Mouse (Mus musculus): ENCODE data around the gene Psrc1. TPM values are rescaled to one million over a fixed set of nuclear protein-coding genes. Genes with fewer than 3 reads are reported as not detected.

Gene Psrc1
- polyA plus RNA-seq, 1 experiment from 2014 or later: 41.0 TPM

- H3K9ac ChIP-seq: no peak overlapping the region
- WGBS: 37% methylated on average over 15 of the region's 15 CpGs
- H3K36me3 ChIP-seq: peaks cover 64% of the 10 kb centered on the region
- H3K4me1 ChIP-seq: peaks cover 34% of the 10 kb centered on the region
- no peak overlapping the region for H3K27ac ChIP-seq
- H3K9me3 ChIP-seq (replicated peaks): no peaks in the 10 kb centered on the region
- H3K27me3 ChIP-seq: no peaks in the 10 kb centered on the region
- no peak overlapping the region for H3K4me2 ChIP-seq (replicated peaks)
- H3K4me3 ChIP-seq: no peak overlapping the region
- no peak for ATAC-seq (ENCODE audit: low FRiP score)
Observed at GRCm38 (mm10) chr3:108392793-108393192, 9.2 kb downstream of the Psrc1 start.

GRCm38 (mm10) chr3:108398281-108398680 lies 14.6 kb downstream of the Psrc1 start:
- peaks cover 98% of the 10 kb centered on the region for H3K36me3 ChIP-seq

GRCm38 (mm10) chr3:108400442-108400841 lies 16.8 kb downstream of the Psrc1 start:
- peaks cover 96% of the 10 kb centered on the region for H3K36me3 ChIP-seq
- WGBS: 81% methylated on average over 5 of the region's 5 CpGs
- no peaks in the 10 kb centered on the region for H3K27me3 ChIP-seq
- no peak overlapping the region for H3K27ac ChIP-seq
- H3K4me2 ChIP-seq (replicated peaks): no peak overlapping the region
- H3K9me3 ChIP-seq (replicated peaks): no peaks in the 10 kb centered on the region
- H3K4me3 ChIP-seq: no peak overlapping the region
- no peak for ATAC-seq (ENCODE audit: low FRiP score)
- H3K9ac ChIP-seq: no peak overlapping the region
- peaks cover 31% of the 10 kb centered on the region for H3K4me1 ChIP-seq

More at GRCm38 (mm10) chr3:108398281-108398680, 14.6 kb downstream of the Psrc1 start:
- Histone ChIP-seq H3K27ac (no peak overlapping the region), H3K4me2 (replicated peaks) (no peak overlapping the region), H3K9ac (no peak overlapping the region), H3K4me1 (peaks cover 28% of the 10 kb centered on the region), H3K9me3 (replicated peaks) (no peaks in the 10 kb centered on the region), H3K27me3 (no peaks in the 10 kb centered on the region), H3K4me3 (no peak overlapping the region)
- WGBS: 92% methylated on average over 9 of the region's 9 CpGs
- no peak for ATAC-seq (ENCODE audit: low FRiP score)

GRCm38 (mm10) chr3:108401692-108402527 lies 18.3 kb downstream of the Psrc1 start:
- H3K9ac ChIP-seq: peak overlapping the region; percentile 27; the same call in 1 of the 2 replicates
- 37% methylated on average over 22 of the region's 22 CpGs for WGBS
- 0 out of 2 replicates have a peak overlapping the region, but pooled peaks have one; percentile 6 for H3K4me3 ChIP-seq
- no peaks in the 10 kb centered on the region for H3K9me3 ChIP-seq (replicated peaks)
- H3K4me2 ChIP-seq (replicated peaks): peak overlapping the region; percentile 36
- peak overlapping the region; percentile 62 for H3K27ac ChIP-seq
- peak; percentile 77 for ATAC-seq (ENCODE audit: low FRiP score)
- peaks cover 93% of the 10 kb centered on the region for H3K36me3 ChIP-seq
- H3K4me1 ChIP-seq: peaks cover 44% of the 10 kb centered on the region
- no peaks in the 10 kb centered on the region for H3K27me3 ChIP-seq

- peaks cover 49% of the 10 kb centered on the region for H3K4me1 ChIP-seq
- 83% methylated on average over 15 of the region's 15 CpGs for WGBS
- H3K4me2 ChIP-seq (replicated peaks): no peak overlapping the region
- peak overlapping the region; percentile 27; the same call in 1 of the 2 replicates for H3K9ac ChIP-seq
- H3K27ac ChIP-seq: peak overlapping the region; percentile 62
- peaks cover 93% of the 10 kb centered on the region for H3K36me3 ChIP-seq
- H3K9me3 ChIP-seq (replicated peaks): no peaks in the 10 kb centered on the region
- H3K4me3 ChIP-seq: no peak overlapping the region
- no peak for ATAC-seq (ENCODE audit: low FRiP score)
- H3K27me3 ChIP-seq: no peaks in the 10 kb centered on the region
Observed at GRCm38 (mm10) chr3:108402528-108402920, 18.9 kb downstream of the Psrc1 start.

GRCm38 (mm10) chr3:108405536-108406305 lies 22.1 kb downstream of the Psrc1 start:
- H3K27ac ChIP-seq: peak overlapping the region; percentile 87
- H3K9ac ChIP-seq: peak overlapping the region; percentile 51
- no peak overlapping the region for H3K4me3 ChIP-seq
- H3K9me3 ChIP-seq (replicated peaks): no peaks in the 10 kb centered on the region
- peak; percentile 36 for ATAC-seq (ENCODE audit: low FRiP score)
- H3K27me3 ChIP-seq: no peaks in the 10 kb centered on the region
- peak overlapping the region; percentile 27 for H3K4me2 ChIP-seq (replicated peaks)
- 24% methylated on average over 14 of the region's 14 CpGs for WGBS
- H3K36me3 ChIP-seq: peaks cover 81% of the 10 kb centered on the region
- peaks cover 77% of the 10 kb centered on the region for H3K4me1 ChIP-seq

GRCm38 (mm10) chr3:108406306-108406885 lies 22.8 kb downstream of the Psrc1 start:
- H3K9ac ChIP-seq: peak overlapping the region; percentile 51
- peak overlapping the region; percentile 87 for H3K27ac ChIP-seq
- no peaks in the 10 kb centered on the region for H3K27me3 ChIP-seq
- no peak for ATAC-seq (ENCODE audit: low FRiP score)
- peaks cover 84% of the 10 kb centered on the region for H3K4me1 ChIP-seq
- peaks cover 75% of the 10 kb centered on the region for H3K36me3 ChIP-seq
- H3K4me2 ChIP-seq (replicated peaks): peak overlapping the region; percentile 27; the same call in 1 of the 2 replicates
- WGBS: 76% methylated on average over 24 of the region's 24 CpGs
- H3K9me3 ChIP-seq (replicated peaks): no peaks in the 10 kb centered on the region
- no peak overlapping the region for H3K4me3 ChIP-seq

- Histone ChIP-seq H3K4me3 (no peak overlapping the region), H3K9me3 (replicated peaks) (peaks cover 5% of the 10 kb centered on the region; the same call in 1 of the 2 replicates), H3K27ac (peak overlapping the region; percentile 48; the same call in 1 of the 2 replicates), H3K36me3 (peaks cover 73% of the 10 kb centered on the region), H3K4me1 (peaks cover 90% of the 10 kb centered on the region), H3K4me2 (replicated peaks) (peak overlapping the region; percentile 70), H3K9ac (0 out of 2 replicates have a peak overlapping the region, but pooled peaks have one; percentile 41), H3K27me3 (no peaks in the 10 kb centered on the region)
- no peak for ATAC-seq (ENCODE audit: low FRiP score)
- 84% methylated on average over 8 of the region's 8 CpGs for WGBS
Observed at GRCm38 (mm10) chr3:108408517-108409008, 24.9 kb downstream of the Psrc1 start.

GRCm38 (mm10) chr3:108409656-108410358 lies 26.2 kb downstream of the Psrc1 start:
- peaks cover 73% of the 10 kb centered on the region for H3K36me3 ChIP-seq
- peak overlapping the region; percentile 70 for H3K4me2 ChIP-seq (replicated peaks)
- H3K27ac ChIP-seq: peak overlapping the region; percentile 99
- 24% methylated on average over 8 of the region's 8 CpGs for WGBS
- peak overlapping the region; percentile 38 for H3K4me3 ChIP-seq
- no peaks in the 10 kb centered on the region for H3K27me3 ChIP-seq
- H3K9me3 ChIP-seq (replicated peaks): peaks cover 5% of the 10 kb centered on the region; the same call in 1 of the 2 replicates
- H3K9ac ChIP-seq: peak overlapping the region; percentile 77
- peak; percentile 0; the same call in 1 of the 2 replicates for ATAC-seq (ENCODE audit: low FRiP score)
- H3K4me1 ChIP-seq: peaks cover 92% of the 10 kb centered on the region

- H3K4me2 ChIP-seq (replicated peaks): peak overlapping the region; percentile 70
- no peaks in the 10 kb centered on the region for H3K27me3 ChIP-seq
- peaks cover 5% of the 10 kb centered on the region; the same call in 1 of the 2 replicates for H3K9me3 ChIP-seq (replicated peaks)
- peak; percentile 47 for ATAC-seq (ENCODE audit: low FRiP score)
- peaks cover 70% of the 10 kb centered on the region for H3K36me3 ChIP-seq
- H3K27ac ChIP-seq: peak overlapping the region; percentile 99
- WGBS: 12% methylated on average over 5 of the region's 5 CpGs
- H3K4me3 ChIP-seq: peak overlapping the region; percentile 38
- peak overlapping the region; percentile 77 for H3K9ac ChIP-seq
- H3K4me1 ChIP-seq: peaks cover 92% of the 10 kb centered on the region
Observed at GRCm38 (mm10) chr3:108410359-108410714, 26.7 kb downstream of the Psrc1 start.

GRCm38 (mm10) chr3:108411026-108411753 lies 27.6 kb downstream of the Psrc1 start:
- Histone ChIP-seq H3K27ac (peak overlapping the region; percentile 99), H3K36me3 (peaks cover 63% of the 10 kb centered on the region), H3K4me1 (peaks cover 84% of the 10 kb centered on the region), H3K27me3 (no peaks in the 10 kb centered on the region), H3K4me2 (replicated peaks) (peak overlapping the region; percentile 70), H3K9me3 (replicated peaks) (peaks cover 5% of the 10 kb centered on the region; the same call in 1 of the 2 replicates), H3K4me3 (peak overlapping the region; percentile 38), H3K9ac (peak overlapping the region; percentile 77)
- WGBS: 14% methylated on average over 5 of the region's 5 CpGs
- peak; percentile 17 for ATAC-seq (ENCODE audit: low FRiP score)

Measured in hindbrain, embryonic 12.5 days (tissue).